Mouse (Mus musculus) E14TG2a.4 (cell line): ENCODE results near the gene Ppif.

Source experiments
- CTCF ChIP-seq: conservative IDR thresholded peaks from 2 replicates; pipeline ENCODE4 v1.5.1; 2014; ENCODE audit warnings: low read length
- NANOG ChIP-seq: IDR thresholded peaks from 2 replicates; pipeline ENCODE4 v1.6.1; 2014; ENCODE audit warnings: borderline replicate concordance, low read length, mixed read lengths
- POU5F1 ChIP-seq: IDR thresholded peaks from 2 replicates; pipeline ENCODE4 v1.6.1; 2014; ENCODE audit warnings: low read length, borderline replicate concordance

GRCm38 (mm10) chr14:25713443-25713842 is 19.5 kb downstream of the Ppif start:
- TF ChIP-seq CTCF (no peak), POU5F1 (no peak), NANOG (no peak)
